Mouse (Mus musculus) liver, adult 2 months (tissue): Measurements from ENCODE around the gene Mpg. TPM values are rescaled to one million over a fixed set of nuclear protein-coding genes. Genes with fewer than 3 reads are reported as not detected.

Source experiments
- DNase-seq: peaks from one replicate; pipeline ENCODE4 v3.0.0-alpha.2; 2011; ENCODE audit warnings: low read depth, low spot score; ENCODE audit errors: extremely low read depth
- H3K27ac ChIP-seq: fragments of 200-500 bp; replicated peaks from 2 replicates; pipeline ENCODE4 v1.5.1; 2012; ENCODE audit warnings: low read depth, mild to moderate bottlenecking, control low read depth, inconsistent platforms, low read length; ENCODE audit not compliant: insufficient read depth
- H3K27me3 ChIP-seq: fragments of 200-500 bp; 2 replicates; pipeline ENCODE4 v1.6.1; 2012; ENCODE audit warnings: mild to moderate bottlenecking, moderate library complexity, low read length, inconsistent platforms; ENCODE audit not compliant: control insufficient read depth, insufficient read depth
- H3K36me3 ChIP-seq: fragments of 200-500 bp; 2 replicates; pipeline ENCODE4 v1.6.1; 2012; ENCODE audit warnings: low read length, inconsistent platforms; ENCODE audit not compliant: control insufficient read depth, insufficient read depth
- H3K4me1 ChIP-seq: fragments of 200-500 bp; 2 replicates; pipeline ENCODE4 v1.6.1; 2011; ENCODE audit warnings: low read length; ENCODE audit not compliant: control insufficient read depth, insufficient read depth
- H3K4me3 ChIP-seq: fragments of 200-500 bp; 2 replicates; pipeline ENCODE4 v1.5.1; 2011; ENCODE audit warnings: low read depth, mild to moderate bottlenecking, control low read depth, low read length, moderate library complexity; ENCODE audit not compliant: insufficient read depth
- H3K79me2 ChIP-seq: fragments of 200-500 bp; 2 replicates; pipeline ENCODE4 v1.6.1; 2012; ENCODE audit warnings: inconsistent platforms, mild to moderate bottlenecking, low read length, moderate library complexity; ENCODE audit not compliant: control insufficient read depth, insufficient read depth
- H3K9ac ChIP-seq: fragments of 200-500 bp; 2 replicates; pipeline ENCODE4 v1.6.1; 2012; ENCODE audit warnings: low read depth, mild to moderate bottlenecking, control low read depth, inconsistent platforms, low read length
- CTCF ChIP-seq: fragments of 200-500 bp; IDR thresholded peaks from 2 replicates; pipeline ENCODE4 v1.5.1; 2011; ENCODE audit warnings: low read depth, low read length, control low read depth
- POLR2A ChIP-seq: fragments of 200-500 bp; IDR thresholded peaks from 2 replicates; pipeline ENCODE4 v1.6.1; 2011; ENCODE audit warnings: low read length, control low read depth; ENCODE audit not compliant: insufficient read depth; ENCODE audit errors: extremely low read depth
- WGBS: fragments of 180-500 bp; shearing (Covaris S2); methylation state at CpG from one replicate; pipeline ENCODE4 v1.1.7; 2018; 5-methylcytosine and 5-hydroxymethylcytosine counted together
- polyA plus RNA-seq: library from polyadenylated mRNA; depleted of rRNA; stranded (reverse); fragments of >200 nt; gene quantifications from 2 replicates; pipeline ENCODE4 v1.2.3, GENCODE M21; 2012
- total RNA-seq: library from RNA; depleted of rRNA; stranded (reverse); fragments of >200 nt; gene quantifications from 2 replicates; pipeline ENCODE4 v1.2.3, GENCODE M21; 2014

The Mpg gene
- total and polyA plus RNA-seq, 2 experiments: 9.1 to 10.3 TPM

DNA sequence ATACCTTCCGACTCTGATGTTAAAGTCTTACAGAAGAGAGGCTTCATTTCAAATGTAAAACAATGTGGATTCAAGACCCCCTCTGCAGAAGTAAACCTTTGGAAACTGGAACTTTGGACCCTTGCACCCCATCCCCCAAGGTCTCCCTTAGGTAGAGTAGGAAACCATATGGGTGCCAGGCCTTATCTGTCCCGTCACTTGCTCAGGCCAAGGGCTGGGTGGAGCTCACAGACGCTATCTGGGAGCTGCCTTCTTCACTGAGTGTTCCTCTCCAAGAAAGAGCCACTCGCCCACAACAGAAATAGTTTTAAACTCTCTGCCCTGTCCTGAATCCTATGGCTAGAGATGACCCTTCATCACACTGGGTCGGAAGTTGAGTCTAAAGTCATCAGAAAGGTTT, 42.6 kb downstream of the Mpg start:
- no peak overlapping the region for H3K4me3 ChIP-seq
- no peak overlapping the region for H3K9ac ChIP-seq
- no peaks in the 10 kb centered on the region for H3K36me3 ChIP-seq
- no peak for DNase-seq
- TF ChIP-seq POLR2A (no peak), CTCF (no peak)
- no peak overlapping the region for H3K27ac ChIP-seq
- H3K27me3 ChIP-seq: no peaks in the 10 kb centered on the region
- WGBS: 83% methylated on average over 5 of the region's 5 CpGs
- H3K79me2 ChIP-seq: peaks cover 9% of the 10 kb centered on the region; the same call in 1 of the 2 replicates
- H3K4me1 ChIP-seq: no peaks in the 10 kb centered on the region; the same call in 1 of the 2 replicates

DNA sequence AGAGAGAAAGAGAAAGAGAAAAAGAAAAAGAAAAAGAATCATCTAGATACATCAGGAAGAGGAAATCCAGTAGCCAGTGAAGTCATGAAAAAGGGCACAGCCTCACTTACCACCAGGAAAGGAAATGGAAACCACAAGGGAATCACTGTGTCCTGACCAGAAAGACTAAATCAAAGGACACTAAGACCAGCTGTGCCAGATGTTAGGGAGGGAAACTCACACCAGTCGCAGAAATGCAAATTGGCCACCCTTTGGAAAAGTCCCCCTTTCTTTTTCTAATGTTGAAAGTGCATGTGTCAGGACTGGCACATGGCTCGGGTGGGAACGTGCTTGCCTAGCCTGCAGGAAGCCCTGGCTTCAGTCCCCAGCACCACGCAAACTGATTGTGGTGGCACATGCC, 44.9 kb downstream of the Mpg start:
- WGBS: 57% methylated on average over 4 of the region's 4 CpGs
- TF ChIP-seq CTCF: no peak
- no peak for TF ChIP-seq POLR2A
- no peaks in the 10 kb centered on the region for H3K27me3 ChIP-seq
- no peaks in the 10 kb centered on the region for H3K36me3 ChIP-seq
- peaks cover 5% of the 10 kb centered on the region; the same call in 1 of the 2 replicates for H3K79me2 ChIP-seq
- H3K4me3 ChIP-seq: no peak overlapping the region
- no peak overlapping the region for H3K27ac ChIP-seq
- H3K4me1 ChIP-seq: no peaks in the 10 kb centered on the region; the same call in 1 of the 2 replicates
- DNase-seq: no peak
- no peak overlapping the region for H3K9ac ChIP-seq

DNA sequence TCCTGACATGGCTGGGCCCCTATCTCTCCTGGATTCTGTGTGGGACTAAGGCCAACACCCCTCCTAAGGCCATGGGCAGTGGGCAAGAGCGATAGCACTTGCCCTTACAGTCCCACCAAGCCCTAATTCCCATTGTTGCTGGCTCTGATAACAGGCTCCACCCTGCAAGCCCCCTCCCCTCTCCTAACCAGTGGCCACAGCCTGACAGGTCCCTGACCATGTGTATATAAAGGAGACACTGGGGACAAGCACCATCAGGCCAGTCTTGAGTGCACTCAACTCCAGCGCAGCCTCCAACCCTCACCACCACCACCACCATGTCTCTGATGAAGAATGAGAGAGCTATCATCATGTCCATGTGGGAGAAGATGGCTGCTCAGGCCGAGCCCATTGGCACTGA, 50.0 kb downstream of the Mpg start, which contains the start of gene Hba-x:
Gene Hba-x, plus strand, starts transcription at position 54 of the 400 bp plus-strand sequence.
- Histone ChIP-seq H3K4me1 (no peaks in the 10 kb centered on the region), H3K9ac (no peak within 1 kb of the TSS), H3K27me3 (0 out of 2 replicates have a peak, but pooled peaks cover 2% of the 10 kb centered on the region), H3K4me3 (no peak within 1 kb of the TSS), H3K79me2 (no peaks in the 10 kb centered on the region), H3K36me3 (no peaks in the 10 kb centered on the region), H3K27ac (no peak within 1 kb of the TSS)
- no peak for TF ChIP-seq POLR2A
- no peak for TF ChIP-seq CTCF
- DNase-seq: no peak
- 75% methylated on average over 3 of the region's 3 CpGs for WGBS

DNA sequence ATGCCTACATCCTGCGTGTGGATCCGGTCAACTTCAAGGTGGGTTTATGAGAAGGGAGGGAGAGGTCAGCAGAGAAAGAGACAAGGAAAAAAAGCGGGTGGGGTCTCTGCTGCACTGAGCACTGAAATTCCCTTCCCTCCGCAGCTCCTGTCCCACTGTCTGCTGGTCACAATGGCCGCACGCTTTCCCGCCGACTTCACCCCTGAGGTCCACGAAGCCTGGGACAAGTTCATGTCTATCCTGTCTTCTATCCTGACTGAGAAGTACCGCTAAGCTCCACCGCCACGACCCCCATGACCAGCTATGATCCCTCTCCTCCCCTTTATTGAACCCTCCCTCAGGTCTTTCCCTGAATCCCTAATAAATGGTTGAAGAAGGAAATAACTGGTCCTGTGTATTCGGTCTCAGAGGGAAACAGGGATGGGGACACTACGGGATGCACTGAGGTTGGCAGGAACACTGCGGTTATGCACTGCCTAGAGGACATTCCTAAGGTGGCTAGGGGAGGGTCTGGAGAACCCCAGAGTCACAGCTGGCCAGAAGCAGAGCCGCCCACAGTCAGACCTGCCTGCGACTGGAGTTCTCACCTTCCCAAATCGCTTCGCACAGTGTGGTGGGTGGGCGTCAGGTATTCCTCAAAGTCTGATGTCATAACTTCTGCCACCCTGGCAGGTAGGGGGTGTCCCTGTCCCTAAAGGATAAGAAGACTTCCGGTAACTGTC, 51.6 kb downstream of the Mpg start:
- H3K79me2 ChIP-seq: no peaks in the 10 kb centered on the region
- no peaks in the 10 kb centered on the region for H3K4me1 ChIP-seq
- H3K27ac ChIP-seq: no peak overlapping the region
- H3K36me3 ChIP-seq: no peaks in the 10 kb centered on the region
- H3K27me3 ChIP-seq: 0 out of 2 replicates have a peak, but pooled peaks cover 2% of the 10 kb centered on the region
- DNase-seq: no peak
- H3K4me3 ChIP-seq: no peak overlapping the region
- 57% methylated on average over 21 of the region's 21 CpGs for WGBS
- H3K9ac ChIP-seq: no peak overlapping the region
- no peak for TF ChIP-seq CTCF
- TF ChIP-seq POLR2A: no peak

DNA sequence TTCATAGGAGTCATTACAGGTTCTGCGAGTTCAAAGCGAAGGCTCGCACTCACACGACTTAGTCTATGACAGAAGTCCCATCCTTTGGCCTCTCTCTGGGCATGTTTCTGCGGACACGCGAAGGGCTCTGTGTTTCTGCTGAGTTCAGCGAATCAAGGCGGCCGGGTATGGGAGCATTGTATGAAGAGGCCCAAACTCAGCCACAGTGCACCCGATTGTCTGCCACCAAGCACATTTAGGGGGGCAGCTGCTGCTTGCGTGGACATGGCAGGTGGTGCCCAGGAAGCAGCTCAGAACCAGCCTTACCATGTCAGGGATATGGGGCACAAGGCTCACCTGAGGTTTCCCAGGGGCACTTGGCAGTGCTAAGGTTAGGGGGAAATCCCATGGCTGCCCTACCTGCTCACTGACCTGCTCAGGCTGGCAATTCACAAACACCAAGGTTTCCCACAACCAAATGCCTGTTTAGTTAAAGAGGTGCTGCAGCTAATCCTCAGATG, 52.2 kb downstream of the Mpg start:
- TF ChIP-seq POLR2A: no peak
- no peak for TF ChIP-seq CTCF
- H3K4me3 ChIP-seq: no peak overlapping the region
- 78% methylated on average over 12 of the region's 12 CpGs for WGBS
- H3K27me3 ChIP-seq: 0 out of 2 replicates have a peak, but pooled peaks cover 2% of the 10 kb centered on the region
- no peaks in the 10 kb centered on the region for H3K4me1 ChIP-seq
- no peak for DNase-seq
- no peaks in the 10 kb centered on the region for H3K79me2 ChIP-seq
- no peak overlapping the region for H3K27ac ChIP-seq
- no peak overlapping the region for H3K9ac ChIP-seq
- H3K36me3 ChIP-seq: no peaks in the 10 kb centered on the region

DNA sequence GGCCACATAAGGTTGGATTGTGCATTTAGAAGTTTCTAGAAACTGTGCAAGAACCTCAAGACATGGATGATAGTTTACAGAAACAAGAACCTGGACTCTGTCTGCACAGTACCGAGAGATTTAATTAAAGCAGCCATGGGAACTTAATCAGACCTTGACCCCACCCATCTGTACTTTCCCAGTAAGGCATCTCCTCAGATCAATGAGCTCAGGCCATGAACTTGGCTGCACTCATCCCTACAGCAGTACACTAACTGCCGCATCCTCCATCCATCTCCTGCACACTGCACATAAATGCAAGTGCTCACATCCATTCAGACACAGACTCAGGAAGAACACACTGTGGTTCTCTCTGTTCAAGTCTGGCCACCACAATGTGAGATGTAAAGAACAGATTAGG, 54.3 kb downstream of the Mpg start:
- DNase-seq: no peak
- H3K27ac ChIP-seq: no peak overlapping the region
- no peaks in the 10 kb centered on the region for H3K36me3 ChIP-seq
- 79% methylated on average over 2 of the region's 2 CpGs for WGBS
- H3K4me3 ChIP-seq: no peak overlapping the region
- H3K27me3 ChIP-seq: 0 out of 2 replicates have a peak, but pooled peaks cover 2% of the 10 kb centered on the region
- no peaks in the 10 kb centered on the region for H3K79me2 ChIP-seq
- H3K9ac ChIP-seq: no peak overlapping the region
- no peaks in the 10 kb centered on the region for H3K4me1 ChIP-seq
- TF ChIP-seq CTCF (no peak), POLR2A (no peak)
